Mouse (Mus musculus): ENCODE measurements at regions not wholly inside any gene's neighbourhood (a gene's known extent, or its start where the extent isn't known, plus 50 kb on each side); places are given as distances from the start of the nearest gene placed in this dataset.
A peak's percentile ranks its signal among the peaks of the same experiment; 100 is the strongest.

- DNase-seq (ENCODE audit: low spot score) = peak; percentile 1
Observed at GRCm38 (mm10) chr1:77748483-77749465, 233.9 kb upstream of the Epha4 start.

DNA sequence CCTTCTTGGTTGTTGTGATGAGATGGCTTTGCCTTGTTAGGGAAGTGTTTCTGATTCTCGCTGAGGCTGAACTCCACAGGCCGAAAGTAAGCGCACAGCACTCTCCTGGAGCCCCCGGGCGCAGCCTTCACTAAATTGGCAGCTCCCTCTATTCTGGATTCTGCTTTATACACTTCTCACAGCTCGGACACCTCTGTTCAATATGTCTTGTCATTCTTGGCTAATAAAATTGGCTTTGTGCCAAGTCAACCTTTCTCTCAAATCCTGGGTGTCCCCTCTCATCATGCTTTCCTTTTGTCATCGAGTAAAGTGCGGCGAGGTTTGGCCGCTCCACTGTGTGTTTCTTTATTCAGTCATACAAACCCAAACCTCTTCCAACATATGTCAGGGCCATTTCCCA lies 217.2 kb upstream of the Epha4 start:
- no peak for DNase-seq (ENCODE audit: low spot score)

GRCm38 (mm10) chr1:77727561-77727960 lies 212.7 kb upstream of the Epha4 start:
- DNase-seq (ENCODE audit: low spot score) = no peak

GRCm38 (mm10) chr1:77723246-77723645 lies 208.4 kb upstream of the Epha4 start:
- no peak for DNase-seq (ENCODE audit: low spot score)

GRCm38 (mm10) chr1:77720859-77721258 lies 206.0 kb upstream of the Epha4 start:
- no peak for DNase-seq (ENCODE audit: low spot score)

GRCm38 (mm10) chr1:77713001-77713400 lies 198.1 kb upstream of the Epha4 start:
- no peak for DNase-seq (ENCODE audit: low spot score)

DNA sequence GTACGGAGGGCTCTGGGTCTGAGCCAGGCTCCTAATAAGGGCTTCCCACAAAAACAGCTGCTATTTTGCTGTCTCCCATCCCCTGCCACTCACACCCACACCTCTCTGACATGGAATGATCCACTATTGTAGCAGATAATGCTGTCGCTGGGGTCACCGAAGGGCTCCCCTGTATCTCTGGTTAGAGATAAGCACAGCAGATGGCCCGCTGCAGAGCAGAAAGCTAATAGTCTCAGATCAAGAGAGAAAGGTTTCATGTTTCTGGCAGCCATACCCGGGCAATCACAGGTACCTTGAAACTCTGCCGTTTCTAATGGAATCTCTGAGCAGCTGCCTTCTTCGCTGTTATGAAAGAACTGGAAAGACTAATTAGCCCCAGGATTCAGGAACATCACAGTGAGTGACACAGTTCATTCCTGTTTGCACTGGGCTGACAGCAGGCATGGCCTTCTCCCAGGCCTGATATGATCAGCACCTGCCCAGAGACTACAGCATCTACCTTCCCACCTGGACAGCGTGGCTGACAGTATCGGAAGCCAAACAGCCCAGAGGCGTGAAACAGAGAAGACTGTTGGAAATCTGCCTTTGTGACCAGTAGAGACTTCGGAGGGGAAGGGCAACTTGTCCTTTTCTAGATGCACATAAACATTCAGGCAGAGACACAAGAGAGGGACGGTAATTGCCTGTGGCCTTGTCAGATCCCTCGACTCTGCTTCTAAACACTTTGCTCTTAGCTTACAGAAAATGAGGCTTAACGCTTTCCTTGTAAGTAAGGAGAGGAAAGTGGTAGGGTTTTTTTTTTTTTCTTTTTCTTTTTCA lies 193.5 kb upstream of the Epha4 start:
- DNase-seq (ENCODE audit: low spot score) = no peak

DNA sequence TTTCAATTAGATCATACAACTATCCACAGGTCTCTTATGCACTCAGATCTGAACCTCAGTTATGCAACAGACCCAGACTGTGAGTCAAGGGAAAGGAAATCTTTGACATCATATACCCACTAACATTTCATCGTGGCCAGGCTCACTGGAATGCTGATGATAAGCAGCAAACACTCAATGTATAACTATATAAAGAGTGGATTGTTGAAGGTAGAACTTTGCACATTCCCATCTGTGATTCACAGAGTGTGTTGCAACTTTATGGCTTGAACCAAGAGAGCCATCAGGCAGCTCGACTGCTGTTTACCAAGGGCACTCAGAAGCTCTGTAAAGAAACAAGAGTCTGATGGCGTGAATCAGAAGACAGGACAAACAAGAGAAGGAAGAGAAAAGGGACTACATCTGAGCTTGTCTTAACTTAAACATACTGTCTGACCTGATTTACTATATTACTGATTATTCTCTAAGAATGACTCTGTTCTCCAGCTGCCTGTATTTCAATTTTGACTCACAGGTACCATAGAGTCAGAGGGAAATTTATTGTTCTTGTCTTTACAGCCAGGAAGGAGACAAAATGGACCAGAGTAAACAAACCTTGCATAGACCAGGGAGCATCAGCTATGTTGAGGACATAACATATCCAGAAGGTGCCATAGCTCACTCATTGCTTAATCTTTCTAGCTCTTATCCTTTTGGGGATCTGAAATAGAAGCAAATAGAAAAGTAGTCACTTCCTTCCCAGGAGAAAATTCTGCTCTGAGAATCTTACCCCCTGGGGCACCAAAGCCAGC lies 180.5 kb upstream of the Epha4 start:
- DNase-seq (ENCODE audit: low spot score) = no peak

DNA sequence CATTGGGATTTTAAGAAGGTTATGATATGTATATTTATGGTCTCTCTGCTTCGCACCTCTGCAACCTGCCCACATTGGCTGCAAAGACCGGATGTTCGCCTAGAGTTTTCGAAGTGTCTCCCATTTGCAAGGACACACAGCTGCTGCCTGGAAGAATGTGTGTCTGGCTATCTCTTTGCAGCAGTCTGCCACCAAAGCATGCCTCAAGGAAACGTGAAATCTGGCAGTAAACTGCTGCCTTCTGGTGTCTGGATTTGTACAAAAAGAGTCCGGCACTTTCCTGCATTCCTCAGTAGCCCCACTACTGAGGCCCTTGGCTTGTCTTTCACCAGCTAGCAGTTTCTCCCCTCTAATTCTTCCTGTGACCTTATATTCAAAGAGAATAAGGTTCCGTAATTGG lies 148.5 kb upstream of the Epha4 start:
- DNase-seq (ENCODE audit: low spot score) = no peak

DNA sequence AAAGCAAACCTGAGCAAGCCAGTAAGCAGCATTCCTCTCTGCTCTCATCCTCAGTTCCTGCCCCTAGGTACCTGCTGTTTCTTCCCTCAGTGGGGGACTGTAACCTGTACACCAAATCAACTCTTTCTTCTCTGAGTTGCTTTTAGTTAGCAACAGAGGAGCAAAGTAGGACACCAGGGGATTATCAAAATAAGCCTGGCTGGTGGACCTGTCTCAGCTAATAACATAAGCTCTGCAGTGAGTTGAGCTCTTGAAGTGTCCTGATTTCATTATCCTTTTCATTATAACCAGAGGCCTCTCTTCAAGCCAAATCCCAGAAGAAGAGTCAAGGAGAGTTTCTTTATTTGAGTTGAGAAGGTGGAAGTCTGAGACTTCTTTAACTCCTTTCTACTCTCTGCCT lies 145.5 kb upstream of the Epha4 start:
- DNase-seq (ENCODE audit: low spot score) = no peak

DNA sequence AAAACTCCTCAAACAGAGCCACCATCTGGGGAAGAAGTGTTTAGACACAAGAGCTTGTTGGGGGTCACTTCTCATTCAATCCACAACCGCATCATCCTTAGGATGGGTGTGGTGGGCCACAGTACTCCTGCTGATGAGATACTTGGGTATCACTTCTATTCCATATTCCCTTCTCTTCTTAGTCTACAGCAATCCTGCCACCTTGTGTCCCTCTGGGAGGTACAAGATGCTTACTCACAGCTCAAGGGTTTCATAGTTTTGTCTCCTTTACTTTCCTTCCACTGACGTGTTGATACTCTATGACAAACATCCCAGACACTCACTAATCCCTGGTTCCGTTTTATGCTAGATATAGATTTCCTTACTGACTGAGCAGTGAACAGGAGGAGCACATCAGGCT lies 122.1 kb upstream of the Epha4 start:
- no peak for DNase-seq (ENCODE audit: low spot score)

DNA sequence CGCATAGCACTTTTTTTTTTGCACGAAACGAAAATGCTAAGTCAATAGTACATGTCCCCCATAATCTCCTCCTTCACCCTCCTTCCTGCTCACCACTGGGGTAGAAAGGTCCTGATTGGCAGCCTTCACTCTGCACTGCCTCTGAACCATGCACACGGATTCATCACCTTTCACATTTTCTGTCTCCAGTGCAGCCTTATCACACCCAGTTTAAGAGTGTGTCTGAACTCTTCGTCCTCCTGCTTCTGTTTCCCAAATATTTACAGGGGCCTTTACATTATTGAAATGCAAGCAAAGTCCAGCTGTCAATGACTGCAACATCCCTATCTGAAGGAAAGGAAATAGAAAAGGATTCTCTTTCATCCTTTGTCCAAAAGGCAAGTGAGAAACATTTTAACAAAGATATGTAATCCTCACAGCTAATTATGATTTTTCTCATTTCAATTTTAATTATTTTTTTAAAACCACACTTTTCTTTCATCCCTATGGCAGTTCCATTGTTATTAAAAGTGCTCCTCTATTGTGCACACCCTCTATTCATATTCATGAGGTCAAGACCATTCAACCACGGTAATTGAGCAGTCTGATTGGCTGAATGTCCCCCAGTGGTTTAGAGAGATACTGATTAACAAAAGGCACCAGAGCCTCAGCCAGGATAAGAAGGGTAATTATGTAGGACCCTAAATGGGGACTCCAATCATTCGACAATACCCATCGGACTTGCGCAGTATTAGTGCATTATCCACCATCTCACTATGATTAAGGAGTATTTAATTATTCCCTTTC lies 114.8 kb upstream of the Epha4 start:
- DNase-seq (ENCODE audit: low spot score) = no peak

DNA sequence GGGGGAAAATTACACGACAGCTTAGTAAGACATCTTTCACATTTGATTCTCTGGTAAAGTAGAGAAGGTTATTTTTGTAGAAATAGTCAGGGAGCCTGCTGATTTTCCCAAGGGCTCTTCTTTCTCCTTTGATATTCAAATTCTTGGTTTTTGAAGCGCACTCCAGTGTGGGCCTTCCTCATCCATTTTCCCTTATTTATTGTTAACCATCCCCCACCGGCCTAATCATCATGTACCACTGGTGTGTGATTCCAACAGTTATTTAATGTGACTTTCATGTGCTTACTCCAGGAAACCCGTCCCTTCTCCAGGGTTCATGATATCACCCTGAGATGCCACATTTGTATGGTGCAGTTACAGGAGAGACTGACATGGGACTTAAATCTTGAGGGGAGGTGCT lies 114.0 kb upstream of the Epha4 start:
- no peak for DNase-seq (ENCODE audit: low spot score)

- DNase-seq (ENCODE audit: low spot score) = no peak
Observed at GRCm38 (mm10) chr1:77617490-77617889, 102.6 kb upstream of the Epha4 start.

DNA sequence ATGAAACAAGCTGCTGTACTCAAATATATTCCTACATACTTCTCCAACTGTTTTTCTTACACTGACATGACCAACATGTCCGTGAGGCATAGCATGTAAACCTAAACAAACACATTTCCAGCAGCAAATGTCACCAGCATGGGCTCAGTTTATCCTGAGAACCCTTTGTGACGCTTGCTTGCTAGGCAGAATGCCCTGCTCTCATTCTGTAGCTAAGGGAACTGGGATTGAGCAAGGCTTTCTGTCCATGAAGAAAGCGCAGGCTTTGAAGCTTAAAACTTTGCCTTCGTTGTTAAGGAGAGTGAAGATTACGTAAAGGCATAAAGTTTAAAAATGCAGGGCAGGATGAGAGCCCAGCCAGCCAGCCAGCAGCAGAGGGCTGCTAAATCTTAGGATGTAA lies 85.6 kb upstream of the Epha4 start:
- no peak for DNase-seq (ENCODE audit: low spot score)

DNA sequence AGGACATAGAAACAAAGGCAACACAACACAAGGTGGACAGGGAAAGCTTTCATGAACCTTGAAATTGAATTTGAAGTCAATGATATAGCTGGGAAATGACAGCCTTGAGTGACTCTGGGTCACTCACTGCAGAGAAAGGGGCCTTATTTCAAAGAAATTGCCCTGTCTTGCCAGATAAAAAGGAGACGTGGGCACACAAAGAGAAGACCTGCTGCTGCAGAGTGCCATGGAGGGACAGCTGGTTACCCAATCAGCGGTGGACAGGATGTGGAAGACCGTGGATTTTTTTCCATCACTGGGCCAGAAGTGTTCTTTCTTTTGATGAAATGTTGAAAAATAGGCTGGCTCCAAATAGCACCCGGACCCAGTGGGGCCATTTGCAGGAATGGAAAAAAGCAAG lies 77.8 kb upstream of the Epha4 start:
- DNase-seq (ENCODE audit: low spot score) = no peak

DNA sequence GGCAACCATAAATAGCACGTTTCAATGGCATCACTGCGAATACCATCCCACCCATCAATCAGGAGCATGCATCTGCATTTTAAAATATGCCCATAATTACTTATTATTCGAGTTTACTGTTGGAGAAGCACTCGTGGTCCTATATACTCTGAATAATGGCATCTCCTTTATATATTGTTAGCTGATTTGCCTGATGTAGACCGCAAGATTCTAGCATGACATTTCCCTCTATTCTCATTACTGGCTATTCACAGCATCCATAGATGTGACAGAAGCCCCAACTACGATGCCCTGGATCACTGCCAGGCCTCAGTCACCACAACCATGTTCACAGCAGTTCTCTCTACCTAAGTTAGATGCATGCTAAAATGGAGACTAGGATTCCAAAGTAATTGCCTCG lies 77.4 kb upstream of the Epha4 start:
- no peak for DNase-seq (ENCODE audit: low spot score)

DNA sequence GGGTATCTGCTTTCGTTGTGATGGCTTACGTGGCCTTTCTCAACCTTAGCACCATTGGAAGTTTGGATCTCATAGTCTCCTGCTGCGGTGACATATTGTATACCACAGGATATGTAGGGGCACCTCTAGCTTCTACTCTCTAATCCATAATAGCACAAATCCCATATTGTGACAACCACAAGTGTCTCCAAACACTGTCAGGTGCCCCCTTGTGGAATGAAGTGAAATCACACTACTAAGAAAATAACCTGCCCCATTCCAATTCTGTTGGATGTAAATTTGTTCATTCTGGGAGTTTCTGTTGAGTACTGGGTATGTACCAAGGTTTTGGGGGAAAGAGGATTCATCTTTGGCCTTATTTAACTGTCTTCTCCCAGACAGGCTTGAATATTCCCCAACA lies 74.5 kb upstream of the Epha4 start:
- DNase-seq (ENCODE audit: low spot score) = no peak

DNA sequence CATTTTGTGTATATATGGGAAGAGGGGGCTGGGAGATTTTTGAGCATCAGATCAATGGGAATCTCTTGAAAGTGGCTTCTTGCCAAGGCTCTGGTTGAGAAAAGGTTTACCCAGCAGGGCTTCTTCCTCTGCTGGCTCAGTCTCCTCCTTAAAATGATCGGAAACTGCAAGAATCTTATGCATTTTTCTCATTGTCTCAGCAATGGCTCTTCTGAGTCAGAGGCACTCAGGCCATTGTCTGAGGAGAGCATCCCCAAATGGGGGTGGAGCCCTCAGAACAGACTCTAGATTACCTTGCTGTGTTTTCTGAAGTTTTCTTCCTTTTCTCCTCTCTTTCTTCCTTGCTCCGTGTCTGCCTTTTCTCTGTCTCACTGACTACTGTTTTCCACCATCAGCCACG lies 70.6 kb upstream of the Epha4 start:
- no peak for DNase-seq (ENCODE audit: low spot score)

DNA sequence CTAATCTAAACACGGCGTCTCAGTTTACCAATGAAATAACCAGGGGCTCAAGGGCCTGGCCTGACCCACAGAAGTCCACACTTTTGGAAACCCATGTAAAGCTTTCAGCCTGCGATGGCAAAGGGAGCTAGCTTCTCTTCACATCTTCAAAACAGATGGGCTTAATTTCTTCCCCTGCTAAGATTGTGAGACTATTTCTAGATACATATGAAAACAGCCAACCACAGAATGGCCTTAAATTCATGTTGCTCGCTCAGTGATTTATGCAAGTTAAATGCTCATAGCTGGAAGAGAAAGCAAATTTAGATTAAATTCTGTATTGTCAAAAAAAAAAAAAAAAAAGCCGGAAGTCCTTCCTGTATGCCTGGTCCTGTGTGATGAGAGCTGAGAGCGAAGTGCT lies 53.2 kb upstream of the Epha4 start:
- DNase-seq (ENCODE audit: low spot score) = no peak

DNA sequence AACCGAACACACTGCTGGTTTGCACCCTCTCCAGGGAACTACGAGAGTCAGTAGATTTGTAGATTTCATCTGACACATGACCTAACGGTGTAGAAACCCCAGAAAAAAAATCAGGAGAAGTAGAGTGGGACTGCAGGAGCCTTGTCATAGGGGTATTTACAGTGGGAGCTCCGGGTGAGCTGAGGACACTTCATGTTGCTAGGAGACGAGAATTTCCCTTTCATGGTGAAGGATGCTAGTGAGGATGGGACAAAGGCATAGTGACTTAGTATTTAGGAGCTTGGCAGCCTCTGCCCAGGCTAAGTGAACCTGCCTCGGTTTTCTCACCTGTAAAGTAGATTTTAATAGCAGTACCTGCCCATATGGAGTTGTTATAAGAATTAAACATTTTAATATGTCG lies 52.8 kb upstream of the Epha4 start:
- DNase-seq (ENCODE audit: low spot score) = no peak
